Mouse (Mus musculus) midbrain, postnatal 0 days (tissue): ENCODE measurements around the gene Olfr588-ps1. TPM values are rescaled to one million over a fixed set of nuclear protein-coding genes. Genes with fewer than 3 reads are reported as not detected.

Experiments used
- ATAC-seq: fragments of 200-750 bp; cut with Nextera tagmentation; 2 replicates; pipeline ENCODE4 v1.8.0; 2017; ENCODE audit warnings: moderate number of reproducible peaks, mild to moderate bottlenecking, moderate TSS enrichment, moderate library complexity; ENCODE audit not compliant: low FRiP score
- DNase-seq: peaks from one replicate; pipeline ENCODE4 v3.0.0-alpha.2; 2015; ENCODE audit warnings: low spot score
- H3K27ac ChIP-seq: fragments of 300-500 bp; sonication (generic); 2 replicates; pipeline ENCODE4 v1.5.1; 2014; ENCODE audit warnings: low read depth, mild to moderate bottlenecking, low read length, mixed read lengths
- H3K27me3 ChIP-seq: fragments of 300-500 bp; sonication (generic); 2 replicates; pipeline ENCODE4 v1.6.1; 2014; ENCODE audit warnings: low read length, control low read depth, mixed read lengths; ENCODE audit not compliant: insufficient read depth
- H3K36me3 ChIP-seq: fragments of 300-500 bp; sonication (generic); 2 replicates; pipeline ENCODE4 v1.6.1; 2014; ENCODE audit warnings: low read length, control low read depth, mixed read lengths; ENCODE audit not compliant: insufficient read depth
- H3K4me1 ChIP-seq: fragments of 300-500 bp; sonication (generic); 2 replicates; pipeline ENCODE4 v1.6.1; 2014; ENCODE audit warnings: mild to moderate bottlenecking, control low read depth, antibody characterized with exemption, low read length, mixed read lengths; ENCODE audit not compliant: insufficient read depth
- H3K4me2 ChIP-seq: fragments of 300-500 bp; sonication (generic); 2 replicates; pipeline ENCODE4 v1.6.1; 2014; ENCODE audit warnings: low read depth, mild to moderate bottlenecking, low read length, mixed read lengths; ENCODE audit not compliant: poor library complexity, severe bottlenecking
- H3K4me3 ChIP-seq: fragments of 300-500 bp; sonication (generic); 2 replicates; pipeline ENCODE4 v1.5.1; 2014; ENCODE audit warnings: low read depth, mild to moderate bottlenecking, low read length, moderate library complexity
- H3K9ac ChIP-seq: fragments of 300-500 bp; sonication (generic); replicated peaks from 2 replicates; pipeline ENCODE4 v1.6.1; 2014; ENCODE audit warnings: mild to moderate bottlenecking, low read length, moderate library complexity, mixed read lengths; ENCODE audit not compliant: poor library complexity, severe bottlenecking
- H3K9me3 ChIP-seq: fragments of 300-500 bp; sonication (generic); 2 replicates; pipeline ENCODE4 v1.6.1; 2016; ENCODE audit warnings: low read length, control low read depth
- CTCF ChIP-seq: IDR thresholded peaks from 2 replicates; pipeline ENCODE4 v1.5.1; 2016; ENCODE audit warnings: antibody characterized with exemption, mild to moderate bottlenecking
- WGBS: fragments of 180-500 bp; shearing (Covaris S2); extraction: QIAGEN DNeasy Blood & Tissue Kit; methylation state at CpG from one replicate; pipeline ENCODE4 v1.1.7; 2014; 5-methylcytosine and 5-hydroxymethylcytosine counted together
- polyA plus RNA-seq: library from polyadenylated mRNA; unstranded; fragments of >200 nt; fragmentation: Nextera tagmentation; extraction: Ambion mirVana; gene quantifications from 2 replicates; pipeline ENCODE4 v1.2.1, GENCODE M21; 2015
- total RNA-seq: library from RNA; depleted of rRNA; stranded (reverse); fragments of >200 nt; gene quantifications from 2 replicates; pipeline ENCODE4 v1.2.3, GENCODE M21; 2014; rRNA removed

The Olfr588-ps1 gene
- total RNA-seq: 0.09 TPM in 1 of 2 replicates, not detected in the other
- not detected in 2 replicates for polyA plus RNA-seq

GRCm38 (mm10) chr7:103140579-103140978 is at the start of gene Olfr588-ps1:
Olfr588-ps1 (plus strand) TSS chr7:103140879.
- Histone ChIP-seq H3K4me3 (no peak within 1 kb of the TSS), H3K4me1 (no peaks in the 10 kb centered on the region), H3K9ac (no peak within 1 kb of the TSS), H3K36me3 (no peaks in the 10 kb centered on the region), H3K27me3 (no peaks in the 10 kb centered on the region), H3K27ac (no peak within 1 kb of the TSS), H3K4me2 (no peak within 1 kb of the TSS), H3K9me3 (no peaks in the 10 kb centered on the region)
- TF ChIP-seq CTCF: no peak
- ATAC-seq (no peak), DNase-seq (no peak)
- 78% methylated on average over 1 of the region's 1 CpGs for WGBS

GRCm38 (mm10) chr7:103097420-103097819 is 43.3 kb upstream of the Olfr588-ps1 start, which contains the start of gene Olfr585:
Olfr585 (plus strand) TSS chr7:103097720.
- DNase-seq: no peak
- no peak for TF ChIP-seq CTCF
- Histone ChIP-seq H3K4me1 (no peaks in the 10 kb centered on the region), H3K4me2 (no peak within 1 kb of the TSS), H3K27ac (no peak within 1 kb of the TSS), H3K9ac (no peak within 1 kb of the TSS), H3K36me3 (no peaks in the 10 kb centered on the region), H3K9me3 (no peaks in the 10 kb centered on the region), H3K4me3 (no peak within 1 kb of the TSS), H3K27me3 (no peaks in the 10 kb centered on the region)
- 85% methylated on average over 1 of the region's 1 CpGs for WGBS
- ATAC-seq: no peak

- Histone ChIP-seq H3K27me3 (no peaks in the 10 kb centered on the region), H3K36me3 (no peaks in the 10 kb centered on the region), H3K27ac (no peak overlapping the region), H3K4me3 (no peak overlapping the region), H3K4me1 (no peaks in the 10 kb centered on the region), H3K4me2 (no peak overlapping the region), H3K9ac (no peak overlapping the region), H3K9me3 (no peaks in the 10 kb centered on the region)
- 57% methylated on average over 3 of the region's 3 CpGs for WGBS
- ATAC-seq: no peak
- peak; percentile 2 for DNase-seq
- TF ChIP-seq CTCF: peak; percentile 61
These were observed 21.3 kb upstream of the Olfr588-ps1 start for GRCm38 (mm10) chr7:103119406-103119805.

GRCm38 (mm10) chr7:103125538-103125937 is 15.1 kb upstream of the Olfr588-ps1 start, which contains the start of gene Olfr586:
Olfr586 (minus strand) TSS chr7:103125638.
- no peaks in the 10 kb centered on the region for H3K9me3 ChIP-seq
- no peak within 1 kb of the TSS for H3K27ac ChIP-seq
- DNase-seq (no peak), ATAC-seq (no peak)
- H3K27me3 ChIP-seq: no peaks in the 10 kb centered on the region
- TF ChIP-seq CTCF: no peak
- H3K4me2 ChIP-seq: no peak within 1 kb of the TSS
- H3K36me3 ChIP-seq: no peaks in the 10 kb centered on the region
- no peak within 1 kb of the TSS for H3K9ac ChIP-seq
- no peak within 1 kb of the TSS for H3K4me3 ChIP-seq
- 94% methylated on average over 3 of the region's 3 CpGs for WGBS
- no peaks in the 10 kb centered on the region for H3K4me1 ChIP-seq

GRCm38 (mm10) chr7:103156256-103156655 is 15.6 kb downstream of the Olfr588-ps1 start, which contains the start of gene Olfr589:
Olfr589 (minus strand) TSS chr7:103156356.
- Histone ChIP-seq H3K4me2 (no peak within 1 kb of the TSS), H3K36me3 (no peaks in the 10 kb centered on the region), H3K4me3 (no peak within 1 kb of the TSS), H3K4me1 (no peaks in the 10 kb centered on the region), H3K27me3 (no peaks in the 10 kb centered on the region), H3K9ac (no peak within 1 kb of the TSS), H3K27ac (no peak within 1 kb of the TSS), H3K9me3 (no peaks in the 10 kb centered on the region)
- WGBS: 60% methylated on average over 2 of the region's 2 CpGs
- TF ChIP-seq CTCF: no peak
- DNase-seq: no peak
- ATAC-seq: no peak

GRCm38 (mm10) chr7:103169697-103170096 is 29.0 kb downstream of the Olfr588-ps1 start:
- no peak overlapping the region for H3K4me2 ChIP-seq
- ATAC-seq (no peak), DNase-seq (no peak)

More at GRCm38 (mm10) chr7:103169697-103170096, 29.0 kb downstream of the Olfr588-ps1 start:
- no peaks in the 10 kb centered on the region for H3K9me3 ChIP-seq
- H3K27me3 ChIP-seq: no peaks in the 10 kb centered on the region
- H3K4me1 ChIP-seq: no peaks in the 10 kb centered on the region
- H3K27ac ChIP-seq: no peak overlapping the region
- no peak overlapping the region for H3K9ac ChIP-seq
- 74% methylated on average over 5 of the region's 5 CpGs for WGBS
- no peak overlapping the region for H3K4me3 ChIP-seq
- no peaks in the 10 kb centered on the region for H3K36me3 ChIP-seq
- TF ChIP-seq CTCF: no peak
